Mouse (Mus musculus) stomach, postnatal 0 days (tissue): ENCODE results near the gene Gm6034. TPM values are rescaled to one million over a fixed set of nuclear protein-coding genes. Genes with fewer than 3 reads are reported as not detected.
"Not testable (repeated sequence)": the region's sequence is repeated elsewhere in the genome, so short reads cannot be mapped to it uniquely, and the experiment has no call there.

Source experiments
- ATAC-seq: fragments of 200-750 bp; cut with Nextera tagmentation; 2 replicates; pipeline ENCODE4 v1.8.0; 2017; ENCODE audit not compliant: low FRiP score, low TSS enrichment
- DNase-seq: peaks from one replicate; pipeline ENCODE4 v3.0.0-alpha.2; 2016; ENCODE audit warnings: low spot score
- H3K27ac ChIP-seq: fragments of 300-500 bp; sonication (generic); replicated peaks from 2 replicates; pipeline ENCODE4 v1.5.1; 2014; ENCODE audit warnings: mild to moderate bottlenecking, control low read depth
- H3K27me3 ChIP-seq: fragments of 300-500 bp; sonication (generic); 2 replicates; pipeline ENCODE4 v1.6.1; 2014; ENCODE audit warnings: low read length; ENCODE audit not compliant: control insufficient read depth, insufficient read depth
- H3K36me3 ChIP-seq: fragments of 300-500 bp; sonication (generic); 2 replicates; pipeline ENCODE4 v1.6.1; 2014; ENCODE audit warnings: low read length, mixed read lengths; ENCODE audit not compliant: control insufficient read depth, insufficient read depth
- H3K4me1 ChIP-seq: fragments of 300-500 bp; sonication (generic); replicated peaks from 2 replicates; pipeline ENCODE4 v1.6.1; 2014; ENCODE audit warnings: antibody characterized with exemption; ENCODE audit not compliant: control insufficient read depth, insufficient read depth
- H3K4me2 ChIP-seq: fragments of 300-500 bp; sonication (generic); replicated peaks from 2 replicates; pipeline ENCODE4 v1.6.1; 2014; ENCODE audit warnings: low read depth, mild to moderate bottlenecking, control low read depth, moderate library complexity
- H3K4me3 ChIP-seq: fragments of 300-500 bp; sonication (generic); 2 replicates; pipeline ENCODE4 v1.5.1; 2014; ENCODE audit warnings: low read depth, low read length, control low read depth
- H3K9ac ChIP-seq: fragments of 300-500 bp; sonication (generic); 2 replicates; pipeline ENCODE4 v1.6.1; 2014; ENCODE audit warnings: mild to moderate bottlenecking, low read length, control low read depth, mixed read lengths
- H3K9me3 ChIP-seq: fragments of 300-500 bp; sonication (generic); 2 replicates; pipeline ENCODE4 v1.6.1; 2016; ENCODE audit warnings: low read length; ENCODE audit not compliant: control insufficient read depth
- CTCF ChIP-seq: IDR thresholded peaks from 2 replicates; pipeline ENCODE4 v1.5.1; 2016; ENCODE audit warnings: antibody characterized with exemption, low read depth, mild to moderate bottlenecking, moderate library complexity
- EP300 ChIP-seq: optimal IDR thresholded peaks from 2 replicates; pipeline ENCODE3; 2016; ENCODE audit warnings: antibody characterized with exemption
- WGBS: fragments of 180-500 bp; shearing (Covaris S2); extraction: QIAGEN DNeasy Blood & Tissue Kit; methylation state at CpG from one replicate; pipeline ENCODE4 v1.1.7; 2014; 5-methylcytosine and 5-hydroxymethylcytosine counted together
- polyA plus RNA-seq: library from polyadenylated mRNA; unstranded; fragments of >200 nt; fragmentation: Nextera tagmentation; extraction: Ambion mirVana; gene quantifications from 2 replicates; pipeline ENCODE4 v1.2.1, GENCODE M21; 2015

The Gm6034 gene
- not detected in 2 replicates for polyA plus RNA-seq

GRCm38 (mm10) chr17:36042610-36043169 lies at the start of gene Gm6034, which contains the start of gene H2-T22:
Gm6034 (plus strand) TSS chr17:36042961.
H2-T22 (minus strand) TSS chr17:36042747.
- peak; percentile 94 for ATAC-seq
- not testable (repeated sequence) for H3K9me3 ChIP-seq, H3K27me3 ChIP-seq, H3K4me1 ChIP-seq, H3K36me3 ChIP-seq
- DNase-seq: peak; percentile 60
- Histone ChIP-seq H3K27ac (peak within 1 kb of the TSS; percentile 49; the same call in 1 of the 2 replicates), H3K4me3 (peak within 1 kb of the TSS; percentile 41), H3K4me2 (peak within 1 kb of the TSS; percentile 63), H3K9ac (peak within 1 kb of the TSS; percentile 47)
- WGBS: under 1% methylated on average over 12 of the region's 12 CpGs

DNA sequence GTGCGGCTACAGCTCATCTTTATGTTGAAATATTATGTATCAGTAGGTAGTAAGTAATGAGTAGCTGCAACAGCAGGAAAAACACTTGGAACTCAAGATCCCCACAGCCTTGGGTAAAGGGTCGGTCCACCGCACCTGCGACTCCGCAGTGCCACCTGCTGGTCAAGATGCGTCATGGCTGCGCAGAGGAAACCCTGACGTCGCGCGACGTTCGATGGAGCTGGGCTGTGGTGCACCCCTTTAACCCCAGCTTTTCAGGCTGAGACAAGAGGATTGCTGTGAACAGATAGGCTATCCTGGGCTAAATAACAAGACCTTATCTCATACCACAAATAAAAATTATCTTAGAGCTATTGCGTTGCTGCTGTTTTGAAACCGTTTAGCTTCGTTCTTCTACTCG lies 49.1 kb upstream of the Gm6034 start:
- Histone ChIP-seq H3K4me2 (no peak overlapping the region), H3K36me3 (no peaks in the 10 kb centered on the region; the same call in 1 of the 2 replicates), H3K27ac (no peak overlapping the region), H3K9ac (no peak overlapping the region), H3K27me3 (no peaks in the 10 kb centered on the region), H3K9me3 (no peaks in the 10 kb centered on the region), H3K4me1 (0 out of 2 replicates have a peak, but pooled peaks cover 2% of the 10 kb centered on the region), H3K4me3 (no peak overlapping the region)
- 5% methylated on average over 17 of the region's 17 CpGs for WGBS
- DNase-seq: peak; percentile 89
- TF ChIP-seq CTCF: peak; percentile 99
- no peak for TF ChIP-seq EP300
- ATAC-seq: peak; percentile 73

DNA sequence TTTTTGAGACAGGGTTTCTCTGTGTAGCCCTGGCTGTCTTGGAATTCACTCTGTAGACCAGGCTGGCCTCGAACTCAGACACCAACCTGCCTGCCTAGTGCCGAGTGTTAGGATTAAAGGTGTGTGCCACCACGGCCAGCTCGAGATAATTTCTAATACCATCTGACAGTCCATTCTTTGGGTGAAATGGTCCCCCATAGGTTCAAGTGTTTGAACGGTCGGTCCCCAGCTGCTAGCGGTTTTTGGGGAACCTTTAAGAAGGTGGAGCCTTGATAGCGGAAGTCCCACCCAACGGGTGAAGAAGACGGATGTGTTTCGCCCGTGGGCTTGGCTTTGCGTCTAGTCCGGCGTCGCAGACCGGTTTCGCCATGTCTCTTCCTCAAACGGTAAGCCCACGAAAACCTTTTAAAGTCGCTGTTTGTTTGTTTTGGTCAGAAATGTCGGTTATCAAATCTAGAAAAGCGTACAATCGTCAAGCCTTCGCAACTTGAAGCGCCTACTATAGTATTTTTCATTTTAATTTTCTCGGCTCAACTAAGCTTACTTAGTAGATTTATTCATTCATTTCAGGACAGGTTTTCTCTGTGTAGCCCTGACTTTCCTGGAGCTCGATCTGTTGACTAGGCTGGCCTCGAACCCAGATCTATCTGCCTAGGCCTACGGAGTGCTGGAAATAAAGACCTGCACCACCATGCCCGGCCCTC lies 48.4 kb upstream of the Gm6034 start:
- WGBS: 4% methylated on average over 31 of the region's 31 CpGs
- Histone ChIP-seq H3K36me3 (no peaks in the 10 kb centered on the region; the same call in 1 of the 2 replicates), H3K27ac (peak overlapping the region; percentile 0; the same call in 1 of the 2 replicates), H3K9ac (peak overlapping the region; percentile 38), H3K4me2 (peak overlapping the region; percentile 70), H3K27me3 (no peaks in the 10 kb centered on the region), H3K4me3 (peak overlapping the region; percentile 42), H3K9me3 (no peaks in the 10 kb centered on the region), H3K4me1 (0 out of 2 replicates have a peak, but pooled peaks cover 2% of the 10 kb centered on the region)
- peak; percentile 81 for DNase-seq
- ATAC-seq: peak; percentile 69
- no peak for TF ChIP-seq EP300
- no peak for TF ChIP-seq CTCF

DNA sequence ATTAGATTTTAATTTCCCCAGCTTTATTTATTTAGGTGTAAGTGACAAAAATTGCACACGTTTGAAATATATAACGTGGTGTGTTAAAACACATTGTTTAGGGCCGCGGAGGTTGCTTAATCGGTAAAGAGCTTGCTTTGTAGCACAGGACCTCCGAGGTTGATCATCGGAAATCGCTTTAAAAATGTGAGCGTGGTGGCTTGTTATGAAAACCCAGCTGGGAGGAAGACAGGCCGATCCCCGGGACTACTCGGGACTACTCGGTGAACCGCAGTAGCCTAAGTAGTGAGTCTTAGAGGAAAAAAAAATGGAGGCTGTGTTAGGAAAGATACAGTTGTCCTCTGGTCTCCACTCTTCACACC lies 47.9 kb upstream of the Gm6034 start:
- 0 out of 2 replicates have a peak, but pooled peaks cover 2% of the 10 kb centered on the region for H3K4me1 ChIP-seq
- no peaks in the 10 kb centered on the region for H3K36me3 ChIP-seq
- no peak overlapping the region; the same call in 1 of the 2 replicates for H3K27ac ChIP-seq
- no peak for ATAC-seq
- peak overlapping the region; percentile 42 for H3K4me3 ChIP-seq
- peak overlapping the region; percentile 70 for H3K4me2 ChIP-seq
- WGBS: 6% methylated on average over 14 of the region's 14 CpGs
- no peaks in the 10 kb centered on the region for H3K27me3 ChIP-seq
- no peaks in the 10 kb centered on the region for H3K9me3 ChIP-seq
- TF ChIP-seq CTCF: no peak
- TF ChIP-seq EP300: no peak
- no peak for DNase-seq
- H3K9ac ChIP-seq: peak overlapping the region; percentile 38

GRCm38 (mm10) chr17:35996949-35997348 lies 45.8 kb upstream of the Gm6034 start:
- no peak overlapping the region for H3K4me3 ChIP-seq
- H3K27ac ChIP-seq: no peak overlapping the region
- H3K27me3 ChIP-seq: no peaks in the 10 kb centered on the region
- no peak overlapping the region for H3K4me2 ChIP-seq
- TF ChIP-seq CTCF (peak; percentile 99), EP300 (no peak)
- DNase-seq: peak; percentile 94
- 0 out of 2 replicates have a peak, but pooled peaks cover 2% of the 10 kb centered on the region for H3K4me1 ChIP-seq
- peak; percentile 70 for ATAC-seq
- H3K9ac ChIP-seq: no peak overlapping the region
- no peaks in the 10 kb centered on the region for H3K36me3 ChIP-seq
- no peaks in the 10 kb centered on the region for H3K9me3 ChIP-seq
- WGBS: 2% methylated on average over 11 of the region's 11 CpGs
